Mouse (Mus musculus) small intestine, adult 2 months (tissue): Measurements from ENCODE around the gene Hoxa9. TPM values are rescaled to one million over a fixed set of nuclear protein-coding genes. Genes with fewer than 3 reads are reported as not detected.
A peak's percentile ranks its signal among the peaks of the same experiment; 100 is the strongest.

Experiments used
- H3K27ac ChIP-seq: fragments of 200-500 bp; 2 replicates; pipeline ENCODE4 v1.5.1; 2012; ENCODE audit warnings: low read depth, low read length, control low read depth, inconsistent platforms; ENCODE audit not compliant: insufficient read depth
- H3K27me3 ChIP-seq: fragments of 200-500 bp; 2 replicates; pipeline ENCODE4 v1.6.1; 2012; ENCODE audit warnings: mild to moderate bottlenecking, moderate library complexity, low read length, inconsistent platforms; ENCODE audit not compliant: control insufficient read depth, insufficient read depth
- H3K36me3 ChIP-seq: fragments of 200-500 bp; 2 replicates; pipeline ENCODE4 v1.6.1; 2012; ENCODE audit warnings: mild to moderate bottlenecking, low read length, control low read depth, inconsistent platforms; ENCODE audit not compliant: control insufficient read depth, insufficient read depth
- H3K4me1 ChIP-seq: fragments of 200-500 bp; 2 replicates; pipeline ENCODE4 v1.6.1; 2012; ENCODE audit warnings: low read length, inconsistent platforms, mixed read lengths; ENCODE audit not compliant: control insufficient read depth, insufficient read depth, insufficient read length
- H3K4me3 ChIP-seq: fragments of 200-500 bp; 2 replicates; pipeline ENCODE4 v1.5.1; 2012; ENCODE audit warnings: low read depth, mild to moderate bottlenecking, control low read depth, inconsistent platforms, low read length, moderate library complexity
- CTCF ChIP-seq: fragments of 200-500 bp; IDR thresholded peaks from 2 replicates; pipeline ENCODE4 v1.5.1; 2012; ENCODE audit warnings: low read depth, mild to moderate bottlenecking, control low read depth, inconsistent platforms, low read length, moderate library complexity, mixed read lengths; ENCODE audit not compliant: insufficient replicate concordance, insufficient read length; ENCODE audit errors: extremely low read depth
- POLR2A ChIP-seq: fragments of 200-500 bp; IDR thresholded peaks from 2 replicates; pipeline ENCODE4 v1.6.1; 2012; ENCODE audit warnings: low read depth, mild to moderate bottlenecking, control low read depth, inconsistent platforms, low read length, moderate library complexity
- WGBS: fragments of 180-500 bp; shearing (Covaris S2); methylation state at CpG from one replicate; pipeline ENCODE4 v1.1.7; 2018; 5-methylcytosine and 5-hydroxymethylcytosine counted together
- polyA plus RNA-seq: library from polyadenylated mRNA; depleted of rRNA; stranded (reverse); fragments of >200 nt; gene quantifications from 2 replicates; pipeline ENCODE4 v1.2.3, GENCODE M21; 2012

Hoxa9 gene
- polyA plus RNA-seq, 1 experiment = not detected

- no peaks in the 10 kb centered on the region for H3K36me3 ChIP-seq
- peak overlapping the region; percentile 48 for H3K4me3 ChIP-seq
- H3K27me3 ChIP-seq = peaks cover 31% of the 10 kb centered on the region
- no peak for TF ChIP-seq CTCF
- TF ChIP-seq POLR2A = no peak
- H3K27ac ChIP-seq = peak overlapping the region; percentile 69
- H3K4me1 ChIP-seq = peaks cover 11% of the 10 kb centered on the region
- WGBS = 61% methylated on average over 10 of the region's 10 CpGs
Observed at GRCm38 (mm10) chr6:52179690-52180089, 51.2 kb downstream of the Hoxa9 start.

GRCm38 (mm10) chr6:52178918-52179665 lies 51.8 kb downstream of the Hoxa9 start:
- Histone ChIP-seq H3K36me3 (no peaks in the 10 kb centered on the region), H3K27me3 (peaks cover 27% of the 10 kb centered on the region), H3K4me1 (peaks cover 8% of the 10 kb centered on the region), H3K4me3 (peak overlapping the region; percentile 48), H3K27ac (peak overlapping the region; percentile 69)
- TF ChIP-seq POLR2A (no peak), CTCF (no peak)
- WGBS = 62% methylated on average over 4 of the region's 4 CpGs

- 52% methylated on average over 9 of the region's 9 CpGs for WGBS
- no peaks in the 10 kb centered on the region; the same call in 1 of the 2 replicates for H3K4me1 ChIP-seq
- peak overlapping the region; percentile 65 for H3K27ac ChIP-seq
- H3K4me3 ChIP-seq = peak overlapping the region; percentile 60
- H3K27me3 ChIP-seq = peaks cover 32% of the 10 kb centered on the region
- no peaks in the 10 kb centered on the region for H3K36me3 ChIP-seq
- TF ChIP-seq POLR2A = no peak
- no peak for TF ChIP-seq CTCF
Observed at GRCm38 (mm10) chr6:52177806-52178205, 53.1 kb downstream of the Hoxa9 start.

GRCm38 (mm10) chr6:52177061-52177735 lies 53.7 kb downstream of the Hoxa9 start, which contains the start of gene 5730596B20Rik:
Gene 5730596B20Rik (plus strand): TSS chr6:52177498.
- Histone ChIP-seq H3K4me3 (peak within 1 kb of the TSS; percentile 60), H3K36me3 (no peaks in the 10 kb centered on the region), H3K27me3 (peaks cover 34% of the 10 kb centered on the region), H3K4me1 (peaks cover 2% of the 10 kb centered on the region; the same call in 1 of the 2 replicates), H3K27ac (peak within 1 kb of the TSS; percentile 65)
- 8% methylated on average over 36 of the region's 36 CpGs for WGBS
- peak; percentile 29; the same call in 1 of the 2 replicates for TF ChIP-seq POLR2A
- no peak for TF ChIP-seq CTCF

- Histone ChIP-seq H3K27me3 (peaks cover 38% of the 10 kb centered on the region), H3K27ac (peak overlapping the region; percentile 65), H3K36me3 (no peaks in the 10 kb centered on the region), H3K4me3 (peak overlapping the region; percentile 60), H3K4me1 (peaks cover 3% of the 10 kb centered on the region; the same call in 1 of the 2 replicates)
- TF ChIP-seq CTCF (no peak), POLR2A (no peak)
- WGBS = 18% methylated on average over 6 of the region's 6 CpGs
Observed at GRCm38 (mm10) chr6:52176391-52176790, 54.5 kb downstream of the Hoxa9 start.

GRCm38 (mm10) chr6:52175864-52176263 lies 55.0 kb downstream of the Hoxa9 start:
- WGBS = 26% methylated on average over 20 of the region's 35 CpGs
- H3K27ac ChIP-seq = peak overlapping the region; percentile 65; the same call in 1 of the 2 replicates
- H3K4me3 ChIP-seq = peak overlapping the region; percentile 59
- TF ChIP-seq CTCF (no peak), POLR2A (no peak)
- H3K36me3 ChIP-seq = no peaks in the 10 kb centered on the region
- peaks cover 40% of the 10 kb centered on the region for H3K27me3 ChIP-seq
- peaks cover 3% of the 10 kb centered on the region; the same call in 1 of the 2 replicates for H3K4me1 ChIP-seq
